Mouse (Mus musculus): ENCODE data around the gene Ighmbp2. TPM values are rescaled to one million over a fixed set of nuclear protein-coding genes. Genes with fewer than 3 reads are reported as not detected.
"Not testable (repeated sequence)": the region's sequence is repeated elsewhere in the genome, so short reads cannot be mapped to it uniquely, and the experiment has no call there.

Gene Ighmbp2
- polyA plus RNA-seq, 1 experiment, result 8.0 TPM

GRCm38 (mm10) chr19:3260016-3260415 is 22.8 kb downstream of the Ighmbp2 start:
- Histone ChIP-seq H3K4me1 (ENCODE audit: control insufficient read depth, insufficient read depth, low read length) (no peaks in the 10 kb centered on the region), H3K36me3 (ENCODE audit: control insufficient read depth, insufficient read depth, low read length, poor library complexity, severe bottlenecking) (no peaks in the 10 kb centered on the region), H3K4me3 (ENCODE audit: low read depth, low read length) (no peak overlapping the region), H3K27me3 (ENCODE audit: control insufficient read depth, insufficient read depth, low read length, poor library complexity, severe bottlenecking) (no peaks in the 10 kb centered on the region), H3K27ac (ENCODE audit: insufficient read depth, low read length) (no peak overlapping the region), H3K9me3 (replicated peaks; ENCODE audit: control insufficient read depth, insufficient read depth, low read length, poor library complexity, severe bottlenecking) (no peaks in the 10 kb centered on the region), H3K9ac (ENCODE audit: low read depth, poor library complexity, severe bottlenecking) (no peak overlapping the region)
- TF ChIP-seq CTCF (IDR thresholded peaks at IDR 0.05; ENCODE audit: low read depth, low read length) (no peak), EP300 (IDR thresholded peaks at IDR 0.05; ENCODE audit: insufficient read depth, low read depth, low read length) (no peak), POLR2A (IDR thresholded peaks at IDR 0.05; ENCODE audit: insufficient read depth, low read length) (no peak)

- H3K9me3 ChIP-seq (replicated peaks; ENCODE audit: control insufficient read depth, insufficient read depth, low read length, poor library complexity, severe bottlenecking); H3K36me3 ChIP-seq (ENCODE audit: control insufficient read depth, insufficient read depth, low read length, poor library complexity, severe bottlenecking); H3K9ac ChIP-seq (ENCODE audit: low read depth, poor library complexity, severe bottlenecking); H3K4me1 ChIP-seq (ENCODE audit: control insufficient read depth, insufficient read depth, low read length); H3K4me3 ChIP-seq (ENCODE audit: low read depth, low read length); H3K27me3 ChIP-seq (ENCODE audit: control insufficient read depth, insufficient read depth, low read length, poor library complexity, severe bottlenecking); H3K27ac ChIP-seq (ENCODE audit: insufficient read depth, low read length): not testable (repeated sequence)
Observed at GRCm38 (mm10) chr19:3225261-3225660, 57.6 kb downstream of the Ighmbp2 start.

GRCm38 (mm10) chr19:3214937-3215336 is 67.9 kb downstream of the Ighmbp2 start:
- H3K4me3 ChIP-seq (ENCODE audit: low read depth, low read length); H3K27ac ChIP-seq (ENCODE audit: insufficient read depth, low read length); H3K36me3 ChIP-seq (ENCODE audit: control insufficient read depth, insufficient read depth, low read length, poor library complexity, severe bottlenecking); H3K27me3 ChIP-seq (ENCODE audit: control insufficient read depth, insufficient read depth, low read length, poor library complexity, severe bottlenecking); H3K9me3 ChIP-seq (replicated peaks; ENCODE audit: control insufficient read depth, insufficient read depth, low read length, poor library complexity, severe bottlenecking); H3K9ac ChIP-seq (ENCODE audit: low read depth, poor library complexity, severe bottlenecking); H3K4me1 ChIP-seq (ENCODE audit: control insufficient read depth, insufficient read depth, low read length): not testable (repeated sequence)

Other genes starting within 250 kb of the Ighmbp2 start
- gene Mrpl21, start 116 bp downstream of the Ighmbp2 start, polyA plus RNA-seq (2011; ENCODE audit: insufficient read depth, insufficient read length, low read depth, missing spikeins), result 77.6 and 85.1 TPM in 2 replicates
- 24.5 and 27.2 TPM in 2 replicates for gene Cpt1a, start 39.3 kb upstream of the Ighmbp2 start, polyA plus RNA-seq (2011; ENCODE audit: insufficient read depth, insufficient read length, low read depth, missing spikeins)
- 2.0 and 2.7 TPM in 2 replicates for gene Tesmin, start 105.8 kb upstream of the Ighmbp2 start, polyA plus RNA-seq (2011; ENCODE audit: insufficient read depth, insufficient read length, low read depth, missing spikeins)
- 1.5 and 2.5 TPM in 2 replicates for gene Gal, start 131.5 kb upstream of the Ighmbp2 start, polyA plus RNA-seq (2011; ENCODE audit: insufficient read depth, insufficient read length, low read depth, missing spikeins)

All from ES-Bruce4 (cell line).